Mouse (Mus musculus) heart, embryonic 14.5 days (tissue): ENCODE data around the gene Hsd17b13. TPM values are rescaled to one million over a fixed set of nuclear protein-coding genes. Genes with fewer than 3 reads are reported as not detected.

Experiments used
- ATAC-seq: fragments of 200-750 bp; cut with Nextera tagmentation; 2 replicates; pipeline ENCODE4 v1.8.0; 2017; ENCODE audit warnings: low read depth, moderate TSS enrichment; ENCODE audit not compliant: insufficient number of reproducible peaks, insufficient read depth, low FRiP score
- H3K27ac ChIP-seq, 2 experiments: fragments of 200-500 bp in 1 of 2; fragments of 300-500 bp in 1 of 2; sonication (generic) in 1 of 2; replicated peaks in 1 of 2; 2 replicates each; pipeline ENCODE4 v1.5.1; 2012 to 2014; ENCODE audit warnings: low read depth in 2 of 2, low read length in 2 of 2, control low read depth in 1 of 2, mild to moderate bottlenecking in 1 of 2, mixed read lengths in 1 of 2; ENCODE audit not compliant: control insufficient read depth in 1 of 2, insufficient read depth in 1 of 2
- H3K27me3 ChIP-seq: fragments of 300-500 bp; sonication (generic); 2 replicates; pipeline ENCODE4 v1.6.1; 2014; ENCODE audit warnings: mild to moderate bottlenecking, low read length, control low read depth; ENCODE audit not compliant: control insufficient read depth, insufficient read depth
- H3K36me3 ChIP-seq: fragments of 300-500 bp; sonication (generic); 2 replicates; pipeline ENCODE4 v1.6.1; 2014; ENCODE audit warnings: mild to moderate bottlenecking, control low read depth, low read length, mixed read lengths; ENCODE audit not compliant: control insufficient read depth, insufficient read depth
- H3K4me1 ChIP-seq, 2 experiments: fragments of 200-500 bp in 1 of 2; fragments of 300-500 bp in 1 of 2; sonication (generic) in 1 of 2; 2 replicates each; pipeline ENCODE4 v1.6.1; 2012 to 2014; ENCODE audit warnings: low read length in 2 of 2, control low read depth in 1 of 2, mixed read lengths in 1 of 2; ENCODE audit not compliant: control insufficient read depth in 2 of 2, insufficient read depth in 2 of 2
- H3K4me2 ChIP-seq: fragments of 300-500 bp; sonication (generic); 2 replicates; pipeline ENCODE4 v1.6.1; 2014; ENCODE audit warnings: mild to moderate bottlenecking, low read length
- H3K4me3 ChIP-seq, 2 experiments: fragments of 200-500 bp in 1 of 2; fragments of 300-500 bp in 1 of 2; sonication (generic) in 1 of 2; 2 replicates each; pipeline ENCODE4 v1.5.1; 2012 to 2014; ENCODE audit warnings: low read length in 2 of 2, mild to moderate bottlenecking in 2 of 2, control low read depth in 1 of 2, low read depth in 1 of 2, moderate library complexity in 1 of 2; ENCODE audit not compliant: control insufficient read depth in 1 of 2, insufficient read depth in 1 of 2
- H3K9ac ChIP-seq: fragments of 300-500 bp; sonication (generic); 2 replicates; pipeline ENCODE4 v1.6.1; 2014; ENCODE audit warnings: mild to moderate bottlenecking, low read length
- H3K9me3 ChIP-seq: fragments of 300-500 bp; sonication (generic); 2 replicates; pipeline ENCODE4 v1.6.1; 2016; ENCODE audit warnings: low read length, control low read depth; ENCODE audit not compliant: control insufficient read depth
- WGBS: fragments of 180-500 bp; shearing (Covaris S2); extraction: QIAGEN DNeasy Blood & Tissue Kit; methylation state at CpG from one replicate; pipeline ENCODE4 v1.1.7; 2014; 5-methylcytosine and 5-hydroxymethylcytosine counted together
- polyA plus RNA-seq: library from polyadenylated mRNA; unstranded; fragments of >200 nt; fragmentation: Nextera tagmentation; extraction: Ambion mirVana; gene quantifications from 2 replicates; pipeline ENCODE4 v1.2.1, GENCODE M21; 2014

Gene Hsd17b13
- polyA plus RNA-seq, 1 experiment from 2014 or later: not detected

DNA sequence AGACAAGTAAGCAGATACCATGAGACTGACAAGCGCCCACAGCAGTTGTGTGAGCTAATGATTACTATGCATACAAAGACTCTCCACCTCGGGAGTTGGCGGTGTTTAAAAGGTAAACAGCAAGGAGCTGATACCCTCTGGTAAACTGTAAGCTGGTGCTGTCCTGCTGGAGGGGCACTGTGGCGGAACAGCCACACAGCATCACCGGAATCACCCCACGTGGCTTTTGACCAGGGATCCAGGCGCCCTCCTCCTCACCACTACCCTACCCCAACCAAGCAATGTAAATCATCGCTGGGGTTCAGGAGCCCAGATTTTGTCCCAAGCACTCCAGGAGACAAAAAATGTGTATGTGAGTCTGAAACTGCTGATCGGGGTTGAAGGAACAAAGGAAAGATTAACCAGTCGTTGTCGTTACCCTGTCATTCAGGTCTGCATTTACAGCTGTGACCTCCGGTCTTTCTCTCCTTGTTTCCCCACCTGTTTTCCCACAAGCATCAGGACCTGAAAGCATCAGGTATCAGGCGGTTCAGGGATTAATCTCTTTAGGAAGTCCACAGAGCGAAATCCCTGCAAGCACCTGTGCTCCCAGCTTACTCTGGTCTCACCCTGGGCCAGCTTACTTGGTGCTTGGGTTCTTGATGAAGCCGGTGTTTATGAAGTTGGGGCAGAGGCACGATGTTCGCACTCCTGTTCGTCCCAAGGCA is 25.5 kb upstream of the Hsd17b13 start:
- Histone ChIP-seq H3K27me3 (no peaks in the 10 kb centered on the region), H3K4me2 (no peak overlapping the region), H3K4me1 (peaks cover 0 to 3% of the 10 kb centered on the region in 2 experiments; a peak in 1 of 4 replicates), H3K9ac (no peak overlapping the region), H3K27ac (no peak overlapping the region), H3K36me3 (peaks cover 47% of the 10 kb centered on the region), H3K4me3 (no peak overlapping the region), H3K9me3 (no peaks in the 10 kb centered on the region)
- ATAC-seq: no peak
- 50% methylated on average over 18 of the region's 18 CpGs for WGBS

DNA sequence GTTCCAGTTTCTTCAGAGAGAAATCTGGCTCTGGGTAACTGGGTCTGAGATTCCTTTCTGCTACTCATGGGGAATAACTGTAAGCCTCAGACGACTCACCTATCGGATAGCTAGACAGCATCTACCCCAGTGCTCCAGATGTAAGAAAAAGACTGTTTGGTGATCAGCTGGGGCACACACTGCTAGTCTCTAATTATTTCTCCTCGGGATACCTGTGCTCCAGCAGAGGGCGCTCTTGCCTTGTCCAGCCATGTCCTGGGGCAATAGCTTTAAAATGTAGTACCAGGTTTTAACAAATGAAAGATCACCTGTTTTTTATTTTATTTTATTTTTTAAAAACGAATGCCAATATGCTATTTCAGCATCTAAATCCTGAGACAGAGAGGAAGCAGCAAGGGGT is 22.5 kb upstream of the Hsd17b13 start:
- no peak overlapping the region for H3K9ac ChIP-seq
- no peak for ATAC-seq
- no peak overlapping the region for H3K4me3 ChIP-seq
- no peaks in the 10 kb centered on the region for H3K27me3 ChIP-seq
- 4% methylated on average over 5 of the region's 5 CpGs for WGBS
- no peaks in the 10 kb centered on the region for H3K9me3 ChIP-seq
- peaks cover 28% of the 10 kb centered on the region for H3K36me3 ChIP-seq
- H3K27ac ChIP-seq: peak overlapping the region in 1 of 2 experiments; percentile 34; a peak in 1 of 4 replicates
- H3K4me2 ChIP-seq: no peak overlapping the region
- peaks cover 0 to 3% of the 10 kb centered on the region in 2 experiments; a peak in 1 of 4 replicates for H3K4me1 ChIP-seq

DNA sequence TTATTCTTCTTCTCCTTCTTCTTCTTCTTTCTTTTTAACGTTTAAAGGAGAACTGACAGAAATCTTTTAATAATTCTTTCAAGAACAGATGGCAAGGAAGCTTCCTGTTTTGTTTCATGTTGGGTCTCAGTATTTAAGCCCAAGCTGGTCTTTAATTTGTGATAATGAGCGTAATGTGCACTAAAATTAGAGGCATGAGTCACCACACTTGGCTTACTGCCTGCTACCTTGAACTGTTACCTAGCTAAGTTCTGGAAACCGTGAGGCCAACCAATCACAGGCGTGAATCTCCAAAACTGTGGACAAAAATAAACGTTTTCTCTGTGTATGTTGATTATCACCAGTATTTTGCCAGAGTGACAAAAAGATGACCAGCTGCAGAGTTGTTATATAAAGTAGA is 21.5 kb upstream of the Hsd17b13 start:
- H3K27me3 ChIP-seq: no peaks in the 10 kb centered on the region
- H3K9ac ChIP-seq: peak overlapping the region; percentile 5; the same call in 1 of the 2 replicates
- H3K36me3 ChIP-seq: peaks cover 27% of the 10 kb centered on the region
- peaks cover 0 to 3% of the 10 kb centered on the region in 2 experiments; a peak in 1 of 4 replicates for H3K4me1 ChIP-seq
- H3K9me3 ChIP-seq: no peaks in the 10 kb centered on the region
- peak overlapping the region; percentile 34 to 73; a peak in 3 of 4 replicates for H3K27ac ChIP-seq
- peak overlapping the region; percentile 27; the same call in 1 of the 2 replicates for H3K4me2 ChIP-seq
- ATAC-seq: no peak
- WGBS: 32% methylated on average over 5 of the region's 5 CpGs
- H3K4me3 ChIP-seq: no peak overlapping the region

DNA sequence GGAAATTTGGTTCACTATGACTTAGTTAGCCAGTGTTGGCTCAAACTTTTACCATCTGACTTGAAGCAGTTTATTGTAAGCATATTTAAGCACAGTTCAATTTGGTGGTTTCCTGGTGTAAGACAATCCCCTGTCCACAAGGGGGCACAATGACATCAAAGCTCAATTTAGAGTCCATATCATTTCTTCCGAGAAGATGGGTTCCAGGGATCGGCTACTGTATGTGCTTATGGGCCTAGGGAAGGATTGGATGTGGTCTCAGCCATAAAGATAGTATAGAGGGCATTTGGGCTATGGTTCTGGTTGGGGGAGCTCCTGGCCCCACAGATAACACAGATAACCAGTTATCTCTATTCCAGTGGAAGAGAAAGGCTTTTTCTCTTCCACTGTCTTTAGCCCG is 18.0 kb upstream of the Hsd17b13 start:
- Histone ChIP-seq H3K36me3 (peaks cover 9% of the 10 kb centered on the region; the same call in 1 of the 2 replicates), H3K4me3 (no peak overlapping the region), H3K4me2 (no peak overlapping the region), H3K9me3 (no peaks in the 10 kb centered on the region), H3K27ac (no peak overlapping the region), H3K9ac (no peak overlapping the region), H3K27me3 (no peaks in the 10 kb centered on the region), H3K4me1 (peaks cover 0 to 3% of the 10 kb centered on the region in 2 experiments; a peak in 1 of 4 replicates)
- ATAC-seq: no peak
- WGBS: 37% methylated on average over 3 of the region's 3 CpGs

DNA sequence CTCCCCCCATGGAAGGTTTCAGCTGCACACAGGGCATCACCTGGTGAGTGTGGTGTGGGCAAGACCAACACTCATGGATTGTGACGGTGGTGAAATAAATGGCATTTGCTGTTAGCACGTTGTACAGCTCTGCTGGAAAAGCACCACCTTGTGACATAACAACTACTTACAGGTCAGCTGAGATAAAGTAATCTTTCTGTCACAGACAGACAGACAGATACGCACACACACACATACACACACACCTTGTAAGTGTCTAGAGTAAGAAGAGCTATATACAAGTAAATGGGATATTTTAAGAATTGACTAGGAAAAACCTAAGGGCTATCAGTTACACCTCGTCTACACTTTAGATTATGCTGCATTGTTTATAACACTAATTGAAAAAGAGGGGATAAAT is 17.5 kb upstream of the Hsd17b13 start:
- Histone ChIP-seq H3K9me3 (no peaks in the 10 kb centered on the region), H3K9ac (no peak overlapping the region), H3K27me3 (no peaks in the 10 kb centered on the region), H3K4me2 (no peak overlapping the region), H3K36me3 (peaks cover 12% of the 10 kb centered on the region; the same call in 1 of the 2 replicates), H3K4me1 (peaks cover 0 to 3% of the 10 kb centered on the region in 2 experiments; a peak in 1 of 4 replicates), H3K27ac (no peak overlapping the region), H3K4me3 (no peak overlapping the region)
- no peak for ATAC-seq
- WGBS: 68% methylated on average over 4 of the region's 4 CpGs

DNA sequence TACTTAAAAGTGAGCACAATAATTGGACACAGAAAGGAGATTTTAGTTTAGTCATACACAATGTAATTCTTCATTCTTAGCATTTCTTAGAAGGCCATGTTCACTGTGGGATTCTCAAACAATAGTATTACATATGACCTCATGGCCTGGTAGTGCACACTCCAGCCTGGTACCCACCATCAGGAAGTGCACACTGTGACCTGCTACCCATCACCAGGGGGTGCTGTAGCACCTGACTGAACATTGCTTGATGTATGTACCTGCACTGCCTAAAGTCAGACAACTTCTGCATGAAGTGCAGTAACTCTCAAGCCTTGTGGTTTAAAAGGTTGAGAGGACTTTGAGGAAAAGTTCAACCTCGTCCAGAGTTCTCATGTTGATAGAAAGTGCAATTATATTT is 16.4 kb upstream of the Hsd17b13 start:
- 74% methylated on average over 1 of the region's 1 CpGs for WGBS
- no peaks in the 10 kb centered on the region for H3K4me1 ChIP-seq
- no peaks in the 10 kb centered on the region for H3K9me3 ChIP-seq
- no peaks in the 10 kb centered on the region for H3K27me3 ChIP-seq
- no peak overlapping the region for H3K4me3 ChIP-seq
- no peak overlapping the region for H3K27ac ChIP-seq
- no peak overlapping the region for H3K4me2 ChIP-seq
- ATAC-seq: no peak
- H3K9ac ChIP-seq: no peak overlapping the region
- H3K36me3 ChIP-seq: peaks cover 17% of the 10 kb centered on the region; the same call in 1 of the 2 replicates

DNA sequence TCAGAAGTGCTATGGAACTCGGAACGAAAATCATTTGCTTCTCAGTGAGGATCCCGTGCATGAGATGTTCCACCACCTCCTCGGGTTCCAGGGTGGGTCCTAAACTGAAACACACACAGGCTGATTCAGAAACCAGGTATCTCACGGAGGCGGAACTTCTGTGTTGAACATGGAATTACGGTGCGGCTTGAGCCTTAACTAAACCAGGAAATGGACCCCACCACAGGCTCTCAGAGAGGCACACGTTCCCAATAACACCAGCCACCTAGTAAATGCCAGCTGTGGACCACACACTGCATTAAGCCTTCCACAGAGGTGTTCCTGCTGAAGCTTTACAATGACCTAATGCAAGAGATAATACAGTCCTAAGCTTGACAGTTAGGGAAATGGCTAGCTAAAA is 15.6 kb upstream of the Hsd17b13 start:
- no peak overlapping the region for H3K4me3 ChIP-seq
- WGBS: 88% methylated on average over 9 of the region's 9 CpGs
- H3K9ac ChIP-seq: no peak overlapping the region
- peaks cover 17% of the 10 kb centered on the region; the same call in 1 of the 2 replicates for H3K36me3 ChIP-seq
- no peaks in the 10 kb centered on the region for H3K9me3 ChIP-seq
- H3K4me1 ChIP-seq: no peaks in the 10 kb centered on the region
- H3K27me3 ChIP-seq: no peaks in the 10 kb centered on the region
- ATAC-seq: no peak
- no peak overlapping the region for H3K4me2 ChIP-seq
- H3K27ac ChIP-seq: no peak overlapping the region
